Mouse (Mus musculus): ENCODE measurements at regions not wholly inside any gene's neighbourhood (a gene's known extent, or its start where the extent isn't known, plus 50 kb on each side); places are given as distances from the start of the nearest gene placed in this dataset.
A peak's percentile ranks its signal among the peaks of the same experiment; 100 is the strongest.

DNA sequence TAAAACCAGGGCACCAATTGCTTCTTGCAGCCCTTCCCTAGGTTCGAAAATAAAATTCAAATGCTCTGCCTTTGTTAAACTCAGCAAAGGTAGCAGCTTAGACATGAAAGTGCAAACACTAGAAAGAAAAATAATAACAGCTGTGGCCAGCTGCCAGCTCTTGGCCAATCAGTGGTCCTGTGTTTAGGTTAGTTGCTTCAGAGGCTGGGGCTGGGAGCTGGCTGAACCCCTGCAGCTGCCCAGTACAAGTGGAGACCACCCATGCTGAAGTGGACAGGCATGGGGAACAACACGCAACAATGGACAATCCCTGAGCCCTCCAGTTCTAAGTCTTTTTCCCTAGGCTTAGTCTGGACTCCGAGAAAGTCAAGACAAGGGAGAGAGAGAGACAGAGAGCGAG, 2256.2 kb upstream of the Gm7489 start:
- WGBS = 56% methylated on average over 4 of the region's 4 CpGs
- DNase-seq (ENCODE audit: low spot score) = no peak

GRCm38 (mm10) chr15:51631881-51632280, 2252.8 kb upstream of the Gm7489 start:
- no peaks in the 10 kb centered on the region for H3K36me3 ChIP-seq (replicated peaks; ENCODE audit: control insufficient read depth, insufficient read depth)
- H3K4me3 ChIP-seq (replicated peaks; ENCODE audit: low read length) = no peak overlapping the region
- H3K4me2 ChIP-seq (replicated peaks) = no peak overlapping the region
- no peak overlapping the region for H3K27ac ChIP-seq
- ATAC-seq (ENCODE audit: low FRiP score) = no peak
- H3K9ac ChIP-seq = no peak overlapping the region
- no peak for DNase-seq (ENCODE audit: low spot score)
- H3K27me3 ChIP-seq (ENCODE audit: control insufficient read depth, insufficient read depth, low read length) = no peaks in the 10 kb centered on the region
- H3K9me3 ChIP-seq (ENCODE audit: control insufficient read depth, low read length) = no peaks in the 10 kb centered on the region
- WGBS = 65% methylated on average over 10 of the region's 10 CpGs
- no peaks in the 10 kb centered on the region; the same call in 1 of the 2 replicates for H3K4me1 ChIP-seq (replicated peaks; ENCODE audit: control insufficient read depth, insufficient read depth, low read length)

More for the DNA sequence above, 2256.2 kb upstream of the Gm7489 start:
- no peak overlapping the region for H3K4me3 ChIP-seq (replicated peaks; ENCODE audit: low read length)
- H3K4me2 ChIP-seq (replicated peaks) = no peak overlapping the region
- no peaks in the 10 kb centered on the region for H3K27me3 ChIP-seq (ENCODE audit: control insufficient read depth, insufficient read depth, low read length)
- no peaks in the 10 kb centered on the region for H3K4me1 ChIP-seq (replicated peaks; ENCODE audit: control insufficient read depth, insufficient read depth, low read length)
- H3K27ac ChIP-seq = no peak overlapping the region
- no peak overlapping the region for H3K9ac ChIP-seq
- no peaks in the 10 kb centered on the region for H3K36me3 ChIP-seq (replicated peaks; ENCODE audit: control insufficient read depth, insufficient read depth)
- no peak for ATAC-seq (ENCODE audit: low FRiP score)
- H3K9me3 ChIP-seq (ENCODE audit: control insufficient read depth, low read length) = no peaks in the 10 kb centered on the region

DNA sequence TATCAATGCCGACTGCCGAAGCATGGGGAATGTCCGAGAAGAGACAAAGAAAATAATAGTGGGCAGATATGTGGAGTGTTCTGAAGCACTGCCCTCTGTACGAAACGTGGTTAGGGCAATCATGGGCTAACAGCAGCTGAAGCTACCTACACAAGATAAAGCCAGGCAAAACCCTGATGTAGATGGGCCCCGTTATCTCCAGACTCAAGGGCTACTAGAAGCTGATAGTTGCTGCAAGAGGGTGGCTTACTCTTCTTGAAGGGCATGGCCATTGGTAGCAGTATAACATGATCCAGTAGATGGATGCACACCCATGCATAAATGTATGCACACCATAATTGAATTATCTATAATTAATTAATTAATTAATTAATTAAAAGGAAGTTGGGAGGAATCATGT, 2251.6 kb upstream of the Gm7489 start:
- 87% methylated on average over 6 of the region's 6 CpGs for WGBS
- no peak for DNase-seq (ENCODE audit: low spot score)
- ATAC-seq (ENCODE audit: low FRiP score) = no peak

DNA sequence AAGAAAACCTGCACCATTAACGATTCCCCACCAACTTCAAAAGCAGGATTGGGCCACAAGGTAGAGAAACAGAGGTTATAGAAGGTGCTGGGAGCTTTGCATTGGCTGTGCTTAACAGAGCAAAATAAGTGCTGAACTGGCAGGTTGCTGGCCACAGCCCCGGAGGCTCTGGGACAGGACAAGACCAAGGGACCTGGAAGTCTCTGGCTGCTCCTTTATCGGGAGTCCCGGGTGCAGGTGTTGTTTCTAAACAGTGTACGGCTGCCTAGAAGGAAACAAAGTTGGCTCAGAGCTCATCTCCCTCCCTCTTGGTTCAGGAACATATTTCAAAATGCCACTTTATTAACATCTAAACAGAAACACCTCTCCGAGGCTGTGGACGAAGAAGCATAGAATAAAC, 2250.0 kb upstream of the Gm7489 start:
- no peaks in the 10 kb centered on the region; the same call in 1 of the 2 replicates for H3K4me1 ChIP-seq (replicated peaks; ENCODE audit: control insufficient read depth, insufficient read depth, low read length)
- H3K9me3 ChIP-seq (ENCODE audit: control insufficient read depth, low read length) = no peaks in the 10 kb centered on the region
- no peaks in the 10 kb centered on the region for H3K27me3 ChIP-seq (ENCODE audit: control insufficient read depth, insufficient read depth, low read length)
- no peaks in the 10 kb centered on the region for H3K36me3 ChIP-seq (replicated peaks; ENCODE audit: control insufficient read depth, insufficient read depth)
- 0 out of 2 replicates have a peak overlapping the region, but pooled peaks have one; percentile 9 for H3K27ac ChIP-seq
- DNase-seq (ENCODE audit: low spot score) (no peak), ATAC-seq (ENCODE audit: low FRiP score) (peak; percentile 19; the same call in 1 of the 2 replicates)
- peak overlapping the region; percentile 13; the same call in 1 of the 2 replicates for H3K9ac ChIP-seq
- no peak overlapping the region for H3K4me3 ChIP-seq (replicated peaks; ENCODE audit: low read length)
- H3K4me2 ChIP-seq (replicated peaks) = peak overlapping the region; percentile 33
- 36% methylated on average over 7 of the region's 7 CpGs for WGBS

More for the DNA sequence above, 2251.6 kb upstream of the Gm7489 start:
- Histone ChIP-seq H3K36me3 (replicated peaks; ENCODE audit: control insufficient read depth, insufficient read depth) (no peaks in the 10 kb centered on the region), H3K27me3 (ENCODE audit: control insufficient read depth, insufficient read depth, low read length) (no peaks in the 10 kb centered on the region), H3K4me2 (replicated peaks) (no peak overlapping the region), H3K9ac (no peak overlapping the region), H3K4me3 (replicated peaks; ENCODE audit: low read length) (no peak overlapping the region), H3K9me3 (ENCODE audit: control insufficient read depth, low read length) (no peaks in the 10 kb centered on the region), H3K4me1 (replicated peaks; ENCODE audit: control insufficient read depth, insufficient read depth, low read length) (no peaks in the 10 kb centered on the region; the same call in 1 of the 2 replicates), H3K27ac (no peak overlapping the region)

DNA sequence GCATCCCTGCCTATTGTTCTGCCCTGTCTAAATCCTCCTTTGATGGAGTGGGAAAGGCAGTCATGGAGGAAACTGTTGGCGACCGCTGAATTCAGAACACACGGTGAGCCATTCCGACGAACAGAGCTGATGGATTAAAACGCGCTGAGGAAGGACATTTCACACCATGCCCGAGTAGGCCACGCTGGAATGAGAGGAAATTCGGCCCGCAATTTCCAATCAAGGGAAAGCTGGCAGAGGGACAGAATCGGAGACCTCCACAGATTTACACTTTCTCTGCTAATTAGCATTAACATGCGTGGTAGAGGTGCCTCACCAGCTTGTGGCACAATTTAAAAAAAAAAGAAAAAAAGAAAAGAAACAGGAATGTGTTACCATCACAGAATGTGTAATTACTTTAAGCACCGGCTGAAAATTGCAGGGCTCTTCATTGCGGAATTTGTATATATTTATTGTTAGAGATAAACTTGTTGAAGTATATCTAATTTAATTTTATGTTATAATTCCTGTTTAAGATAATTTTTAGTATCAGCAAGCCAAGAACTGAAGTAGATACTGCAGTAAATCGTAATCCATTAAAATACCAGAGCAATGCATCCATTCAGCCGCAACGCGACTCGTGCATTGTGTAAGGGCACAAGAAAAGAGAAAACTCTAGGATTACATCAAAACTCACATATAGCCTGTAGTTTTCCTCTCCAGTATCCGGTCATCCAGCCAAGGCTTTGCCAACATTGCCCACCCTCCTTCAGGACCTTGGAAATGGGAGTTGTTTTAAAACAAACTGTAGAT, 2249.4 kb upstream of the Gm7489 start:
- DNase-seq (ENCODE audit: low spot score) (no peak), ATAC-seq (ENCODE audit: low FRiP score) (peak; percentile 58; the same call in 1 of the 2 replicates)
- H3K27ac ChIP-seq = 0 out of 2 replicates have a peak overlapping the region, but pooled peaks have one; percentile 9
- H3K4me1 ChIP-seq (replicated peaks; ENCODE audit: control insufficient read depth, insufficient read depth, low read length) = no peaks in the 10 kb centered on the region; the same call in 1 of the 2 replicates
- 36% methylated on average over 21 of the region's 21 CpGs for WGBS
- H3K36me3 ChIP-seq (replicated peaks; ENCODE audit: control insufficient read depth, insufficient read depth) = no peaks in the 10 kb centered on the region
- H3K9ac ChIP-seq = peak overlapping the region; percentile 13; the same call in 1 of the 2 replicates
- no peaks in the 10 kb centered on the region for H3K9me3 ChIP-seq (ENCODE audit: control insufficient read depth, low read length)
- peak overlapping the region; percentile 33 for H3K4me2 ChIP-seq (replicated peaks)
- H3K27me3 ChIP-seq (ENCODE audit: control insufficient read depth, insufficient read depth, low read length) = no peaks in the 10 kb centered on the region
- H3K4me3 ChIP-seq (replicated peaks; ENCODE audit: low read length) = no peak overlapping the region; the same call in 1 of the 2 replicates

DNA sequence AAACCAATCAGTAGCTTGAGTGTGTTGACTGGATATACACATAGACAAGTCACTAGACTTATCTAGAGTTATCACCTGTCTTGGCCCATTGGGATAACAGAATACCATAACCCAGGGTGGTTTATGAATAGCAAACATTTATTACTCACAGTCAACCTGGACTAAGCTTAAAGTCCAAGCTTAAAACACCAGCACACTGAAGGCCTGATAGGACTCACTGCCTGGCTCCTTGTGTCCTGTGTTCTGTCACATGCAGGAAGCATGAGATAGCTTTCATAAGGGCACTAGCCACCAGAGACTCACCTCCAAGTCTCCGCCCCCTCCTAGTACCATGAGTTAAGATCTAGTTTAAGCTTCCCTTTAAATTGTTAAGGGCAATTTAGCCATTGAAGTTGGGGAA, 2247.1 kb upstream of the Gm7489 start:
- H3K4me1 ChIP-seq (replicated peaks; ENCODE audit: control insufficient read depth, insufficient read depth, low read length) = no peaks in the 10 kb centered on the region; the same call in 1 of the 2 replicates
- H3K4me2 ChIP-seq (replicated peaks) = no peak overlapping the region
- 97% methylated on average over 1 of the region's 1 CpGs for WGBS
- H3K36me3 ChIP-seq (replicated peaks; ENCODE audit: control insufficient read depth, insufficient read depth) = no peaks in the 10 kb centered on the region
- no peaks in the 10 kb centered on the region for H3K9me3 ChIP-seq (ENCODE audit: control insufficient read depth, low read length)
- H3K27me3 ChIP-seq (ENCODE audit: control insufficient read depth, insufficient read depth, low read length) = no peaks in the 10 kb centered on the region
- H3K4me3 ChIP-seq (replicated peaks; ENCODE audit: low read length) = no peak overlapping the region
- H3K9ac ChIP-seq = no peak overlapping the region
- no peak overlapping the region for H3K27ac ChIP-seq
- DNase-seq (ENCODE audit: low spot score) (no peak), ATAC-seq (ENCODE audit: low FRiP score) (no peak)

DNA sequence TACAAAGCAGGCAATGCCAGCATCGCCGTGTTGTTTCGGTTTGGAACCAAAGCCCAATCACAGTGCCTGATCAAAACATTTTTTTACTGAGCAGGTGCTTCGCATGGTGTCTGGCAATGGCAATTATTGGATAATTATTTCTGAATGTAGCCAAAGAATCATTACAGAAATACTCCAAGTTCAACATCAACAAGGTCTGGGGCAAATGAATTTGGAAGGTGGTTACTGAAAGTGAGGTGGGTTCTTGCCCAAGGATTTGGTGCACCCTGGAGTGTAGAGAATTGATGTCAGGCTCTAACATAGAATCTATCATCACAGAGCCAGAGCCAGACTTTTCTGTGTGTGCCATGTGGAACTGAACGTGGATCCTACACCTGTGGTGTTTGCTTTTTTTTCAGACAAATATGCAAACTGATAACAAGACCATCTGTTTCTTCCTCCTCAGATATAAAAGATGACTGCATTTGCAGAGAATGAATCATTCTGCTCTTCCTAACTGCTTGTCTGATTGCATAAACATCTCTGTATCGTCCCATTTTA, 2240.9 kb upstream of the Gm7489 start:
- H3K27ac ChIP-seq = no peak overlapping the region
- H3K36me3 ChIP-seq (replicated peaks; ENCODE audit: control insufficient read depth, insufficient read depth) = no peaks in the 10 kb centered on the region
- H3K9ac ChIP-seq = no peak overlapping the region
- H3K4me2 ChIP-seq (replicated peaks) = no peak overlapping the region
- H3K4me3 ChIP-seq (replicated peaks; ENCODE audit: low read length) = no peak overlapping the region
- no peak for DNase-seq (ENCODE audit: low spot score)
- WGBS = 87% methylated on average over 6 of the region's 6 CpGs
- no peaks in the 10 kb centered on the region for H3K9me3 ChIP-seq (ENCODE audit: control insufficient read depth, low read length)
- no peak for ATAC-seq (ENCODE audit: low FRiP score)
- H3K4me1 ChIP-seq (replicated peaks; ENCODE audit: control insufficient read depth, insufficient read depth, low read length) = no peaks in the 10 kb centered on the region
- no peaks in the 10 kb centered on the region for H3K27me3 ChIP-seq (ENCODE audit: control insufficient read depth, insufficient read depth, low read length)

- no peaks in the 10 kb centered on the region for H3K9me3 ChIP-seq (ENCODE audit: control insufficient read depth, low read length)
- H3K36me3 ChIP-seq (replicated peaks; ENCODE audit: control insufficient read depth, insufficient read depth) = no peaks in the 10 kb centered on the region
- DNase-seq (ENCODE audit: low spot score) (no peak), ATAC-seq (ENCODE audit: low FRiP score) (no peak)
- H3K27me3 ChIP-seq (ENCODE audit: control insufficient read depth, insufficient read depth, low read length) = no peaks in the 10 kb centered on the region
- 85% methylated on average over 2 of the region's 2 CpGs for WGBS
- H3K9ac ChIP-seq = no peak overlapping the region
- no peak overlapping the region for H3K27ac ChIP-seq
- H3K4me3 ChIP-seq (replicated peaks; ENCODE audit: low read length) = no peak overlapping the region
- H3K4me2 ChIP-seq (replicated peaks) = no peak overlapping the region
- no peaks in the 10 kb centered on the region for H3K4me1 ChIP-seq (replicated peaks; ENCODE audit: control insufficient read depth, insufficient read depth, low read length)
These were observed 2238.4 kb upstream of the Gm7489 start for GRCm38 (mm10) chr15:51646304-51646703.

DNA sequence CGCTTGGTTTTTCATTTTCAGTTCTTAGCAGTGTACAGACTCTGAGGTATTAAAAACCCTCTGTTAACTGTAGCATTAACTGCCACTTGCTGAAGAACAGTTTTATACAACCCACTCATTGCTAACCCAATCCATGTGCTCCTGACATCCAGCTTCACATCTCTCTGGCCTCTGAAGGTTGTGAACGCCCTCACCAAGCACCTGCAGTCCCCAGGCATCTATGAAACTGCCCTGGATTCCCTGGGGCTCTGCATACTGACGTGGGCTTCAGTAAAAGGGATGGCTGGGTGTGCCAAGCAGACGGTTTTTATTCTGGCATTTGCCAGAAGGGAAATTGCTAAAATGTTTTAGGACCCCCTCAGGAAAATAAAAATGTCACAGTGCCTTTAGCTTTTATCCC, 2232.2 kb upstream of the Gm7489 start:
- H3K27me3 ChIP-seq (ENCODE audit: control insufficient read depth, insufficient read depth, low read length) = no peaks in the 10 kb centered on the region
- DNase-seq (ENCODE audit: low spot score) (no peak), ATAC-seq (ENCODE audit: low FRiP score) (no peak)
- H3K27ac ChIP-seq = no peak overlapping the region
- no peak overlapping the region for H3K4me2 ChIP-seq (replicated peaks)
- no peaks in the 10 kb centered on the region for H3K4me1 ChIP-seq (replicated peaks; ENCODE audit: control insufficient read depth, insufficient read depth, low read length)
- 64% methylated on average over 4 of the region's 4 CpGs for WGBS
- no peak overlapping the region for H3K9ac ChIP-seq
- H3K36me3 ChIP-seq (replicated peaks; ENCODE audit: control insufficient read depth, insufficient read depth) = no peaks in the 10 kb centered on the region
- H3K9me3 ChIP-seq (ENCODE audit: control insufficient read depth, low read length) = peaks cover 11% of the 10 kb centered on the region
- no peak overlapping the region for H3K4me3 ChIP-seq (replicated peaks; ENCODE audit: low read length)

All from hindbrain, embryonic 14.5 days (tissue).